Mouse (Mus musculus) stomach, postnatal 0 days (tissue): ENCODE measurements around the gene Ddx28. TPM values are rescaled to one million over a fixed set of nuclear protein-coding genes. Genes with fewer than 3 reads are reported as not detected.

Source experiments
- ATAC-seq: fragments of 200-750 bp; cut with Nextera tagmentation; 2 replicates; pipeline ENCODE4 v1.8.0; 2017; ENCODE audit not compliant: low FRiP score, low TSS enrichment
- DNase-seq: peaks from one replicate; pipeline ENCODE4 v3.0.0-alpha.2; 2016; ENCODE audit warnings: low spot score
- H3K27ac ChIP-seq: fragments of 300-500 bp; sonication (generic); replicated peaks from 2 replicates; pipeline ENCODE4 v1.5.1; 2014; ENCODE audit warnings: mild to moderate bottlenecking, control low read depth
- H3K27me3 ChIP-seq: fragments of 300-500 bp; sonication (generic); 2 replicates; pipeline ENCODE4 v1.6.1; 2014; ENCODE audit warnings: low read length; ENCODE audit not compliant: control insufficient read depth, insufficient read depth
- H3K36me3 ChIP-seq: fragments of 300-500 bp; sonication (generic); 2 replicates; pipeline ENCODE4 v1.6.1; 2014; ENCODE audit warnings: low read length, mixed read lengths; ENCODE audit not compliant: control insufficient read depth, insufficient read depth
- H3K4me1 ChIP-seq: fragments of 300-500 bp; sonication (generic); replicated peaks from 2 replicates; pipeline ENCODE4 v1.6.1; 2014; ENCODE audit warnings: antibody characterized with exemption; ENCODE audit not compliant: control insufficient read depth, insufficient read depth
- H3K4me2 ChIP-seq: fragments of 300-500 bp; sonication (generic); replicated peaks from 2 replicates; pipeline ENCODE4 v1.6.1; 2014; ENCODE audit warnings: low read depth, mild to moderate bottlenecking, control low read depth, moderate library complexity
- H3K4me3 ChIP-seq: fragments of 300-500 bp; sonication (generic); 2 replicates; pipeline ENCODE4 v1.5.1; 2014; ENCODE audit warnings: low read depth, low read length, control low read depth
- H3K9ac ChIP-seq: fragments of 300-500 bp; sonication (generic); 2 replicates; pipeline ENCODE4 v1.6.1; 2014; ENCODE audit warnings: mild to moderate bottlenecking, low read length, control low read depth, mixed read lengths
- H3K9me3 ChIP-seq: fragments of 300-500 bp; sonication (generic); 2 replicates; pipeline ENCODE4 v1.6.1; 2016; ENCODE audit warnings: low read length; ENCODE audit not compliant: control insufficient read depth
- CTCF ChIP-seq: IDR thresholded peaks from 2 replicates; pipeline ENCODE4 v1.5.1; 2016; ENCODE audit warnings: antibody characterized with exemption, low read depth, mild to moderate bottlenecking, moderate library complexity
- EP300 ChIP-seq: optimal IDR thresholded peaks from 2 replicates; pipeline ENCODE3; 2016; ENCODE audit warnings: antibody characterized with exemption
- WGBS: fragments of 180-500 bp; shearing (Covaris S2); extraction: QIAGEN DNeasy Blood & Tissue Kit; methylation state at CpG from one replicate; pipeline ENCODE4 v1.1.7; 2014; 5-methylcytosine and 5-hydroxymethylcytosine counted together
- polyA plus RNA-seq: library from polyadenylated mRNA; unstranded; fragments of >200 nt; fragmentation: Nextera tagmentation; extraction: Ambion mirVana; gene quantifications from 2 replicates; pipeline ENCODE4 v1.2.1, GENCODE M21; 2015

The Ddx28 gene
- polyA plus RNA-seq = 9.2 and 10.0 TPM in 2 replicates

- Histone ChIP-seq H3K4me3 (peak within 1 kb of the TSS; percentile 93), H3K4me1 (peaks cover 2% of the 10 kb centered on the region; the same call in 1 of the 2 replicates), H3K36me3 (peaks cover 3% of the 10 kb centered on the region), H3K4me2 (peak within 1 kb of the TSS; percentile 91), H3K9ac (peak within 1 kb of the TSS; percentile 88), H3K9me3 (no peaks in the 10 kb centered on the region), H3K27ac (peak within 1 kb of the TSS; percentile 88), H3K27me3 (no peaks in the 10 kb centered on the region)
- DNase-seq = no peak
- ATAC-seq = no peak
- 2% methylated on average over 6 of the region's 6 CpGs for WGBS
- no peak for TF ChIP-seq CTCF
- TF ChIP-seq EP300 = no peak
Measured at GRCm38 (mm10) chr8:106011643-106011986, at the start of gene Ddx28. Gene Ddx28, minus strand, starts transcription at chr8:106011882.

- peak overlapping the region; percentile 69 for H3K4me2 ChIP-seq
- no peak for DNase-seq
- TF ChIP-seq EP300 (no peak), CTCF (no peak)
- H3K27ac ChIP-seq = no peak overlapping the region
- H3K4me3 ChIP-seq = peak overlapping the region; percentile 84
- no peaks in the 10 kb centered on the region for H3K9me3 ChIP-seq
- H3K4me1 ChIP-seq = no peaks in the 10 kb centered on the region
- H3K9ac ChIP-seq = peak overlapping the region; percentile 88; the same call in 1 of the 2 replicates
- no peaks in the 10 kb centered on the region for H3K27me3 ChIP-seq
- H3K36me3 ChIP-seq = no peaks in the 10 kb centered on the region
- no peak for ATAC-seq
- 4% methylated on average over 3 of the region's 3 CpGs for WGBS
Measured at GRCm38 (mm10) chr8:106060521-106060920, 48.8 kb upstream of the Ddx28 start.

GRCm38 (mm10) chr8:106059613-106060371, 48.1 kb upstream of the Ddx28 start:
- peak overlapping the region; percentile 84 for H3K4me3 ChIP-seq
- ATAC-seq (peak; percentile 76), DNase-seq (peak; percentile 68)
- peak overlapping the region; percentile 98 for H3K27ac ChIP-seq
- TF ChIP-seq CTCF = no peak
- TF ChIP-seq EP300 = no peak
- H3K4me1 ChIP-seq = no peaks in the 10 kb centered on the region
- H3K9ac ChIP-seq = peak overlapping the region; percentile 88
- under 1% methylated on average over 76 of the region's 83 CpGs for WGBS
- H3K4me2 ChIP-seq = peak overlapping the region; percentile 69
- no peaks in the 10 kb centered on the region for H3K36me3 ChIP-seq
- H3K27me3 ChIP-seq = no peaks in the 10 kb centered on the region
- no peaks in the 10 kb centered on the region for H3K9me3 ChIP-seq

- Histone ChIP-seq H3K4me3 (peak within 1 kb of the TSS; percentile 84), H3K9me3 (no peaks in the 10 kb centered on the region), H3K27ac (peak within 1 kb of the TSS; percentile 98), H3K9ac (peak within 1 kb of the TSS; percentile 88), H3K27me3 (no peaks in the 10 kb centered on the region), H3K4me2 (peak within 1 kb of the TSS; percentile 69), H3K36me3 (no peaks in the 10 kb centered on the region), H3K4me1 (no peaks in the 10 kb centered on the region)
- peak; percentile 98 for ATAC-seq
- DNase-seq = peak; percentile 97
- WGBS = 2% methylated on average over 47 of the region's 52 CpGs
- no peak for TF ChIP-seq CTCF
- TF ChIP-seq EP300 = no peak
Measured at GRCm38 (mm10) chr8:106058731-106059612, 47.3 kb upstream of the Ddx28 start, which contains the start of gene Nfatc3. Gene Nfatc3, plus strand, starts transcription at chr8:106058840.

GRCm38 (mm10) chr8:106056455-106056982, 44.8 kb upstream of the Ddx28 start:
- H3K4me1 ChIP-seq = no peaks in the 10 kb centered on the region
- H3K36me3 ChIP-seq = no peaks in the 10 kb centered on the region
- H3K4me2 ChIP-seq = no peak overlapping the region
- ATAC-seq (no peak), DNase-seq (no peak)
- no peaks in the 10 kb centered on the region for H3K27me3 ChIP-seq
- TF ChIP-seq CTCF (no peak), EP300 (no peak)
- H3K9ac ChIP-seq = no peak overlapping the region
- H3K9me3 ChIP-seq = no peaks in the 10 kb centered on the region
- H3K27ac ChIP-seq = no peak overlapping the region
- 81% methylated on average over 4 of the region's 4 CpGs for WGBS
- H3K4me3 ChIP-seq = no peak overlapping the region
